Mouse (Mus musculus): ENCODE measurements around the gene Gm9999.
"Not testable (repeated sequence)": the region's sequence is repeated elsewhere in the genome, so short reads cannot be mapped to it uniquely, and the experiment has no call there.

The Gm9999 gene

GRCm38 (mm10) chr7:47025429-47025828 lies 42.0 kb downstream of the Gm9999 start:
- CTCF ChIA-PET: no interaction called here

- CTCF ChIA-PET: not testable (repeated sequence)
Observed at GRCm38 (mm10) chr7:47026899-47027298, 43.5 kb downstream of the Gm9999 start.

DNA sequence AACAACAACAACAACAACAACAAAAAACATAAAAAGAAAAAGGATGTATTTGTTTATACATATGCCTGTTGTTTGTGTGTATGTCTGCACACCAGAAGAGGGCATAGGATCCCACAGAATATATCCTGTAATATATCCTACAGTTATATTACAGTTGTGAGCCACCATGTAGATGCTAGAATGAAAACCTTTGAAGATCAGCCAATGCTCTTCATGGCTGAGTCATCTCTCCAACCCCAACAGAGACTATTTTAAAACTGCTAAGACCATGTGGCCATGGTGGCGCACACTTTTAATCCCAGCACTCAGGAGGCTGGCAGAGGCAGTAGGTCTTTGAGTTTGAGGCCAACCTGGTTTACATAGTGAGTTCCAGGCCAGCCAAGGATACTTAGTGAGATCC lies 44.1 kb downstream of the Gm9999 start:
- CTCF ChIA-PET: no interaction called here

- CTCF ChIA-PET: no interaction called here
Observed at GRCm38 (mm10) chr7:47030517-47031193, 47.3 kb downstream of the Gm9999 start.

GRCm38 (mm10) chr7:47031371-47031770 lies 48.0 kb downstream of the Gm9999 start:
- CTCF ChIA-PET: no interaction called here

DNA sequence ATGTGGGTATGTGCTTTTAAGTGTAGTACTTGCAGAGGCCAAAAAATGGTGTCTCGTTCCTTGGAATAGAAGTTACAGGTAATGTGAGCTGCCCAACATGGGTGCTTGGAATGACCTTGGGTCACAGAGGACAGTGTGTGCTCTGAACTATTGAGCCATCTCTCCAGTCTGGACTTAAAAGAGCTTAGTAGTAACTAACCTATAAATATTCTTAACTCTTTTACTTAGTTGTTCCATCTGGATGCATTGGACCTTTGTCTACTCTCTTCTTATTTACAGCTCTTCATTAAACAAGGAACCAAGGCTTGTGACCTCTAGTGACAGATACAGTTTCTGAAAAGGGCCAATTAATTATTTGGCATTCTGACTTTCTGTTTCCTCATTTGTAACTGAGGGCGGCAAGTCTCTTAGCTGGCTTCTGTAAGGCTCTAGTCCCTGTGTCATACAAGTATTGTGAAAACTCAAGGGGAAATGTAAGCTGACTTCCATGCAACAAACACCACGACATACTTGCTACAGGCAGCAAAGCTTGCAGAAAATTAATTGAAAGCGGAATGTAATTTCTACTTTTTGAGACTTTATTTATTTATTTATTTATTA lies 51.5 kb downstream of the Gm9999 start:
- CTCF ChIA-PET: no interaction called here

DNA sequence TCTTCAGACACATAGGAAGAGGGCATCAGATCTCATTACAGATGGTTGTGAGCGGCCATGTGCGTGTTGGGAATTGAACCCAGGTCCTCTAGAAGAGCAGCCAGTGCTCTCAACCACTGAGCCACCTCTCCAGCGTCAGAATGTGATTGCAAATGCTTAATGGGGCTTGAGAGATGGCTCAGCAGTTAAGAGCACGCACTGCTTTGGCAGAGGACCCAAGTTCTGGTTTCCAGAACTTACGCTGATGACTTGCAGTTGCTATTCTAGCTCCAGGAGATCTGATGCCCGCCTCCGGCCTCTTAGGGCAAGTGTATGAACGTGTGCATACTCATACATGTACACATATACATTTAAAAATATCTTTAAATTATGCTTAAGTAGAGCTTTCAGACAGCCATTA lies 52.0 kb downstream of the Gm9999 start:
- CTCF ChIA-PET: no interaction called here

All from spleen, embryonic (tissue).